Mouse (Mus musculus): ENCODE results near the gene Caln1. TPM values are rescaled to one million over a fixed set of nuclear protein-coding genes. Genes with fewer than 3 reads are reported as not detected.
A peak's percentile ranks its signal among the peaks of the same experiment; 100 is the strongest.

The Caln1 gene
- polyA plus RNA-seq, 1 experiment from 2014 or later, result 0.38 TPM

DNA sequence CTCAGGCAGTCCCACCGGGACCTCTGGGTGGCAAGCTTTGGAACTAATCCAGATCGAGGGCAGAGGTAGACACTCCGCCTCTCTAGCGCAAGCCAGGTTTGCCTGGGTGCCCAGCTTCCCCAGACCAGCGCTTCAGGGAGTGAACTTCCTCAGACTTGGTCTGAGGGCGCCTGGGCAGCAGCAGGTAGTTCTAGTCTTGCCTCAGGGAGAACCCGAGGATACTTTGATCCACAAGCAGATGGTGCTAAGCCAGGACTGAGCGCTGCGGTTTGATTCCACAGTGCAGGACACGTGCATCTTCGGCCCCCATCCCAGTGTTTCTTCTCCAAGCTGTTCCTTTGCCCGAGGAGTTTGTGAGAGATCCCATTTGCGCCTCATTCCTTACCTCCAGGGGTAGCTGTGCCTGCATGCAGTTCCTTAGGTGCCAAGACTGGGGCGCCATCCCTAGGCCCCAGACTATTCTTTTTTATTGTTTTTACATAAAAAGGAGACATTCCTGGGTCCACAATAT is 80.8 kb downstream of the Caln1 start:
- no peak overlapping the region for H3K27ac ChIP-seq (replicated peaks; ENCODE audit: low read depth, low read length)
- WGBS, result 7% methylated on average over 14 of the region's 14 CpGs
- no peaks in the 10 kb centered on the region for H3K4me1 ChIP-seq (ENCODE audit: control insufficient read depth, insufficient read depth, low read length)
- no peak overlapping the region for H3K9ac ChIP-seq (replicated peaks; ENCODE audit: low read length)
- peak overlapping the region; percentile 97; the same call in 1 of the 2 replicates for H3K4me2 ChIP-seq (ENCODE audit: low read depth, low read length)
- no peak for ATAC-seq (replicated peaks; ENCODE audit: insufficient number of reproducible peaks, low FRiP score, low TSS enrichment, low read depth)
- no peak for DNase-seq (ENCODE audit: low spot score)
- peak overlapping the region; percentile 38; the same call in 1 of the 2 replicates for H3K4me3 ChIP-seq (ENCODE audit: low read depth, low read length)
- H3K9me3 ChIP-seq (replicated peaks; ENCODE audit: control insufficient read depth, low read length), result no peaks in the 10 kb centered on the region
- peaks cover 30% of the 10 kb centered on the region for H3K27me3 ChIP-seq (ENCODE audit: control insufficient read depth, insufficient read depth, low read length)
- H3K36me3 ChIP-seq (replicated peaks; ENCODE audit: control insufficient read depth, insufficient read depth, low read depth, low read length), result no peaks in the 10 kb centered on the region

DNA sequence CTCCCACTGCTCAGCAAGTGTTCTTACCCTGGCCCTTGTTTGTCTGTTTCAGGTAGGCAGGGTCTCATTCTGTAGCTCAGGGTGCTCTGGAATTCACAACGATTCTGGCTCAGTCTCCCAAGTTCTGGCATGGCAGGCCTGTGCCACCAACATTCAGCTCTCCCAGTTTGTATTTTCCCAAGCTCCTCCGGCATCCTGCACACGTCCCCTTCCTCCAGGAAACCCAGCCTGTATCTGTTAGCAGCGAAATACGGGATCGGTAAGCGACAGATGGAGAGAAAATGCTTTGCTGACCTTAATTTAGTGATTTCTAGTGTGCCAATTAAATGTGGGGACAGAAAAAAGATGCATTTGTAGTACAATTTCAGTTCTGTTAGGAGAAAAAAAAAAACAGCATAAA is 88.8 kb downstream of the Caln1 start:
- no peaks in the 10 kb centered on the region for H3K27me3 ChIP-seq (ENCODE audit: control insufficient read depth, insufficient read depth, low read length)
- no peaks in the 10 kb centered on the region for H3K9me3 ChIP-seq (replicated peaks; ENCODE audit: control insufficient read depth, low read length)
- no peak overlapping the region for H3K9ac ChIP-seq (replicated peaks; ENCODE audit: low read length)
- H3K4me2 ChIP-seq (ENCODE audit: low read depth, low read length), result no peak overlapping the region
- no peaks in the 10 kb centered on the region for H3K4me1 ChIP-seq (ENCODE audit: control insufficient read depth, insufficient read depth, low read length)
- WGBS, result 88% methylated on average over 7 of the region's 7 CpGs
- no peaks in the 10 kb centered on the region for H3K36me3 ChIP-seq (replicated peaks; ENCODE audit: control insufficient read depth, insufficient read depth, low read depth, low read length)
- H3K27ac ChIP-seq (replicated peaks; ENCODE audit: low read depth, low read length), result no peak overlapping the region
- DNase-seq (ENCODE audit: low spot score), result no peak
- no peak for ATAC-seq (replicated peaks; ENCODE audit: insufficient number of reproducible peaks, low FRiP score, low TSS enrichment, low read depth)
- H3K4me3 ChIP-seq (ENCODE audit: low read depth, low read length), result no peak overlapping the region

DNA sequence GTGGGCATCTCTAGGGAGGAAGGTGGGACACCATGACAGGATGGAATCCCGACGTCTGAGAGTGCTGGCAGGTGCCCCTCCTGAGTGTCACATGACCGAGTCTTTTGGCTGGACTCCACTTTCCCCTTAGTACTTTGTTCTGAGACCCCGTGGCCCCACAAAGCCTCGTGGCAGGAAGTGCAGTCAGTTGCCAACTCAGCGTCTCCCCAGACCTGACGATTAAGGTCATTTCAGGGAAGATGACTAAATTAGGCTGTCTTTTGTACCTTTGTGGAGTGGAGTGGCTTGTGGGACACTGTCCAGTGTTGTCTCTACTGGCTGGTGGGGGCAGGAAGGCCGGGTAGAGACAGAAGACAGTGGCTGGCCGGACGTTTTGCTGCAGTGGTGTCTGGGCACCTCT is 103.0 kb downstream of the Caln1 start:
- H3K4me3 ChIP-seq (ENCODE audit: low read depth, low read length), result no peak overlapping the region
- 70% methylated on average over 10 of the region's 10 CpGs for WGBS
- no peak for DNase-seq (ENCODE audit: low spot score)
- no peak for ATAC-seq (replicated peaks; ENCODE audit: insufficient number of reproducible peaks, low FRiP score, low TSS enrichment, low read depth)
- no peaks in the 10 kb centered on the region for H3K4me1 ChIP-seq (ENCODE audit: control insufficient read depth, insufficient read depth, low read length)
- no peaks in the 10 kb centered on the region for H3K36me3 ChIP-seq (replicated peaks; ENCODE audit: control insufficient read depth, insufficient read depth, low read depth, low read length)
- H3K9me3 ChIP-seq (replicated peaks; ENCODE audit: control insufficient read depth, low read length), result no peaks in the 10 kb centered on the region
- H3K4me2 ChIP-seq (ENCODE audit: low read depth, low read length), result no peak overlapping the region
- H3K9ac ChIP-seq (replicated peaks; ENCODE audit: low read length), result no peak overlapping the region
- H3K27me3 ChIP-seq (ENCODE audit: control insufficient read depth, insufficient read depth, low read length), result no peaks in the 10 kb centered on the region
- no peak overlapping the region for H3K27ac ChIP-seq (replicated peaks; ENCODE audit: low read depth, low read length)

DNA sequence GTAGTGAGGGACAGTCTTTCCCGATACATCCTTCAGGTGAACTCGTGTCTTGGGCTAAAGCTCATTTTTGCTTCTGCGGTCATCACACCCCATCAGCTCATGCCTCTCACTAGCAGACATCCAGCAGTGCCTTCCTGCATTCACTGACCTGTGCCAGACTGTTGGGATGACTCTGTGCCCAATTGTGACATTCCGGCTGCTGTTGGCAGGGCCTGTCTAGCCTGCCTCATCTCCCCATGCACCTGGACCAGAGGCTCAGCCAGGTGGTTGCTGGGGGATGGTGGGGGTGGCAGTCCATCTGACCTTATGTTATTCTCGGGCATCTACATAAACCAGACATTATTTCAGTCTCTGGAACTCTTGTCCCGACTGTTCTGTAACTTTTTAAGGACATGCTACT is 105.6 kb downstream of the Caln1 start:
- ATAC-seq (replicated peaks; ENCODE audit: insufficient number of reproducible peaks, low FRiP score, low TSS enrichment, low read depth) (no peak), DNase-seq (ENCODE audit: low spot score) (no peak)
- H3K4me2 ChIP-seq (ENCODE audit: low read depth, low read length), result no peak overlapping the region
- H3K27ac ChIP-seq (replicated peaks; ENCODE audit: low read depth, low read length), result no peak overlapping the region
- H3K27me3 ChIP-seq (ENCODE audit: control insufficient read depth, insufficient read depth, low read length), result no peaks in the 10 kb centered on the region
- no peaks in the 10 kb centered on the region for H3K4me1 ChIP-seq (ENCODE audit: control insufficient read depth, insufficient read depth, low read length)
- WGBS, result 87% methylated on average over 6 of the region's 6 CpGs
- no peak overlapping the region for H3K4me3 ChIP-seq (ENCODE audit: low read depth, low read length)
- H3K36me3 ChIP-seq (replicated peaks; ENCODE audit: control insufficient read depth, insufficient read depth, low read depth, low read length), result no peaks in the 10 kb centered on the region
- no peaks in the 10 kb centered on the region for H3K9me3 ChIP-seq (replicated peaks; ENCODE audit: control insufficient read depth, low read length)
- no peak overlapping the region for H3K9ac ChIP-seq (replicated peaks; ENCODE audit: low read length)

DNA sequence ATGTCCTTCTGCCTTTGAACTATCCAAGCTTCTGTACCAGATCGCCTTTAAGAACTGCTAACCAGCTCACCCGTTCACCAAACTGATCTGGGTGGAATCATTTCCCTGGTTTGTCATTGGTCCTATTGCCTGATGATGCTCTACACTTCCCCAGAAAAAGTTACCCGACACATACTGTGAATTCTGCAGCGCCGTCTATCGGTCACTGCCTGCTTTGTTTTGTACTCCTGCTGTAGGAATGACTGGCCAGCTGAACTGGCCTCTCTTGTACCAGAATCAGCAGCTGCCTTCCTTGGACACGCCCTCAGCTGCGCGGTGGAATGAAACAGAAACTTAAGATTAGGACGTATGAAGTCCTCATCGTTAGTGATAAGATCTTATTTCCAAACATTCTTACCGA is 107.5 kb downstream of the Caln1 start:
- no peaks in the 10 kb centered on the region for H3K36me3 ChIP-seq (replicated peaks; ENCODE audit: control insufficient read depth, insufficient read depth, low read depth, low read length)
- 68% methylated on average over 12 of the region's 12 CpGs for WGBS
- ATAC-seq (replicated peaks; ENCODE audit: insufficient number of reproducible peaks, low FRiP score, low TSS enrichment, low read depth), result no peak
- no peak overlapping the region for H3K4me3 ChIP-seq (ENCODE audit: low read depth, low read length)
- H3K9ac ChIP-seq (replicated peaks; ENCODE audit: low read length), result no peak overlapping the region
- no peaks in the 10 kb centered on the region for H3K9me3 ChIP-seq (replicated peaks; ENCODE audit: control insufficient read depth, low read length)
- no peaks in the 10 kb centered on the region for H3K27me3 ChIP-seq (ENCODE audit: control insufficient read depth, insufficient read depth, low read length)
- no peak overlapping the region for H3K27ac ChIP-seq (replicated peaks; ENCODE audit: low read depth, low read length)
- DNase-seq (ENCODE audit: low spot score), result peak; percentile 2
- no peak overlapping the region for H3K4me2 ChIP-seq (ENCODE audit: low read depth, low read length)
- H3K4me1 ChIP-seq (ENCODE audit: control insufficient read depth, insufficient read depth, low read length), result no peaks in the 10 kb centered on the region

DNA sequence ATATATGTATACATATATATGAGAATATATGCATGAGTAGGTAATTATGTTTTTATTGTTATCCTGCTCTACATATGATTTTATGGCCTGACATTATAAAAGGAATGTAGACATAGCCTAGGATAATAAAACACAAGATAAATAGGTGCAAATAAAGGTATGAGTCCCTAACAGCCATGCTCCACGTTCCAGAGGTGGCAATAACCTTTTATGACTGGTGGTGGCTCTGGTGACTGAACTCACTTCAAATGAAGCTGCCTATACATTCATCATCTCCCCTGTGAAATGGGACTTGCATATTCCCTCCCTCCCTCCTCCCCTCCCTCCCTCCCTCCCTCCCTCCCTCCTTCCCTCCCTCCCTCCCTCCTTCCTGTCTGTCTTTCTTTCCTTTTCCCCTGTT is 111.0 kb downstream of the Caln1 start:
- H3K4me2 ChIP-seq (ENCODE audit: low read depth, low read length), result no peak overlapping the region
- ATAC-seq (replicated peaks; ENCODE audit: insufficient number of reproducible peaks, low FRiP score, low TSS enrichment, low read depth) (no peak), DNase-seq (ENCODE audit: low spot score) (no peak)
- H3K27ac ChIP-seq (replicated peaks; ENCODE audit: low read depth, low read length), result no peak overlapping the region
- no peaks in the 10 kb centered on the region for H3K9me3 ChIP-seq (replicated peaks; ENCODE audit: control insufficient read depth, low read length)
- no peak overlapping the region for H3K9ac ChIP-seq (replicated peaks; ENCODE audit: low read length)
- 75% methylated on average over 1 of the region's 1 CpGs for WGBS
- no peaks in the 10 kb centered on the region for H3K27me3 ChIP-seq (ENCODE audit: control insufficient read depth, insufficient read depth, low read length)
- no peaks in the 10 kb centered on the region for H3K4me1 ChIP-seq (ENCODE audit: control insufficient read depth, insufficient read depth, low read length)
- H3K4me3 ChIP-seq (ENCODE audit: low read depth, low read length), result no peak overlapping the region
- H3K36me3 ChIP-seq (replicated peaks; ENCODE audit: control insufficient read depth, insufficient read depth, low read depth, low read length), result no peaks in the 10 kb centered on the region

DNA sequence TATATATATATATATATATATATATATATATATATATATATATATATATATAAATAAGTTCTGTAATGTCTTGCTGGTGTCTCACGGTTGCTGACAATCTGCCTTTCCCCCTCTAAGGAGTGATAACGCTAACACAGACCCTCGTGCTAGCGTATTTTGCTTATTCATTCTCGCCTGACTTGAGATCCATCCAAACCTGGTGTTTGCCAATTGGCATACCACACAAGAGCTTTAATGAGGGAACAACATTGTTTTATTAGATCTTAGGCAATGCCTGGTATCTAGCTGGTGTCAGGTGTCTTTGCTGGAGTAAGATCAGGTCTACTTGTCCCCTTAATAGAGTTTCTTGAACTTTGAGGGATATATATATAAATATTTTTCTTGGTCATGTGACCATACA is 122.2 kb downstream of the Caln1 start:
- WGBS, result 92% methylated on average over 5 of the region's 5 CpGs
- H3K4me3 ChIP-seq (ENCODE audit: low read depth, low read length), result no peak overlapping the region
- no peaks in the 10 kb centered on the region for H3K4me1 ChIP-seq (ENCODE audit: control insufficient read depth, insufficient read depth, low read length)
- no peak overlapping the region for H3K9ac ChIP-seq (replicated peaks; ENCODE audit: low read length)
- no peak for ATAC-seq (replicated peaks; ENCODE audit: insufficient number of reproducible peaks, low FRiP score, low TSS enrichment, low read depth)
- no peaks in the 10 kb centered on the region for H3K9me3 ChIP-seq (replicated peaks; ENCODE audit: control insufficient read depth, low read length)
- H3K4me2 ChIP-seq (ENCODE audit: low read depth, low read length), result no peak overlapping the region
- no peak for DNase-seq (ENCODE audit: low spot score)
- H3K36me3 ChIP-seq (replicated peaks; ENCODE audit: control insufficient read depth, insufficient read depth, low read depth, low read length), result no peaks in the 10 kb centered on the region
- no peaks in the 10 kb centered on the region for H3K27me3 ChIP-seq (ENCODE audit: control insufficient read depth, insufficient read depth, low read length)
- H3K27ac ChIP-seq (replicated peaks; ENCODE audit: low read depth, low read length), result no peak overlapping the region

DNA sequence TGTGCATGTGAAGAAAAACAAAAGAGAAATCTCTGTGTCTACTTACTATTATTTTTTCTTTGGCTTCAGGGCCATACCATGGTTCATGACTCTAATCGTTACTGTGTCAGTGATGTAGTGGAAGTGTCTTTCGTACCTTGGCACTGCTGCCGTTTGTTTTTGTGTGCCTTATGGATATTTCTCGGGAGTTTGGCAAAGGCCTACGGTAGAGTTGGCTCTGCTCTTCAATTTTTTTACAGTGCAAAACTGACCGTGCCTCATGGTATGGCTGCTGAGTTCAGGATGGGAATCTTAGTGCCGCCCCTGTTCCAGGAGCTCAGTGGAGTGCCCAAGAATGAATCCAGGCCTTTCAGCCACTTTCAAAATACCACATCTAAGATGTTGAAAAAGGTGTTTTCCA is 123.0 kb downstream of the Caln1 start:
- H3K4me1 ChIP-seq (ENCODE audit: control insufficient read depth, insufficient read depth, low read length), result no peaks in the 10 kb centered on the region
- DNase-seq (ENCODE audit: low spot score), result no peak

More for the DNA sequence above, 123.0 kb downstream of the Caln1 start:
- Histone ChIP-seq H3K4me3 (ENCODE audit: low read depth, low read length) (no peak overlapping the region), H3K4me2 (ENCODE audit: low read depth, low read length) (no peak overlapping the region), H3K9me3 (replicated peaks; ENCODE audit: control insufficient read depth, low read length) (no peaks in the 10 kb centered on the region), H3K27ac (replicated peaks; ENCODE audit: low read depth, low read length) (no peak overlapping the region), H3K36me3 (replicated peaks; ENCODE audit: control insufficient read depth, insufficient read depth, low read depth, low read length) (no peaks in the 10 kb centered on the region), H3K9ac (replicated peaks; ENCODE audit: low read length) (no peak overlapping the region), H3K27me3 (ENCODE audit: control insufficient read depth, insufficient read depth, low read length) (no peaks in the 10 kb centered on the region)
- no peak for ATAC-seq (replicated peaks; ENCODE audit: insufficient number of reproducible peaks, low FRiP score, low TSS enrichment, low read depth)
- 92% methylated on average over 7 of the region's 7 CpGs for WGBS

Data from embryonic facial prominence, embryonic 11.5 days (tissue).